Mouse (Mus musculus) thymus, postnatal 25 days (tissue): ENCODE data around the gene Gm14569.
A peak's percentile ranks its signal among the peaks of the same experiment; 100 is the strongest.

ENCODE experiments used
- DNase-seq: peaks from one replicate; pipeline ENCODE4 v3.0.0; 2022

Gm14569 gene

DNA sequence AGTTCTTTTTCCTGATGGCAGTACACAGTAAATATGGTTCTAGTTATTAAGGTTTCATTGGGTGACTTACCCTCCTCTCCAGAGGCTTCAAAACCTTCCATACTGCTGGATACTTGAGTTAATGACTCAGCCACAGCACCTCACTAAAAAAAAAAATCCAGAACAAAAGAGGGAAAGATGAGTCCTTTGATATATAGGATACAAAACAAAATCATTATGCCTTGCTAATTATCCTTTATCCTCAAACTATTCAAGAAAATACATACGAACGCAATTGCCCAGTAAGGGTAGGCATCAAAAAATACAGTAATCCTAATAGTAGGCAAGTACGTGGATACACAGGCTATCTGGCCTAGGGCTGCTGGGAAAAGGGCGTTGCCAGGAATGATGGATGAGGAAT lies at the start of gene Gm14569:
TSS of gene Gm14569 (minus strand) at position 101 of the 400 bp plus-strand sequence.
- DNase-seq, result no peak

- DNase-seq, result peak; percentile 62
Observed at GRCm38 (mm10) chrX:36534514-36534913, 42.9 kb upstream of the Gm14569 start.

- no peak for DNase-seq
Observed at GRCm38 (mm10) chrX:36533744-36534143, 42.1 kb upstream of the Gm14569 start.

- no peak for DNase-seq
Observed at GRCm38 (mm10) chrX:36530251-36530650, 38.6 kb upstream of the Gm14569 start.

GRCm38 (mm10) chrX:36523729-36524128 lies 32.1 kb upstream of the Gm14569 start:
- no peak for DNase-seq

- DNase-seq, result no peak
Observed at GRCm38 (mm10) chrX:36513726-36514125, 22.1 kb upstream of the Gm14569 start.

DNA sequence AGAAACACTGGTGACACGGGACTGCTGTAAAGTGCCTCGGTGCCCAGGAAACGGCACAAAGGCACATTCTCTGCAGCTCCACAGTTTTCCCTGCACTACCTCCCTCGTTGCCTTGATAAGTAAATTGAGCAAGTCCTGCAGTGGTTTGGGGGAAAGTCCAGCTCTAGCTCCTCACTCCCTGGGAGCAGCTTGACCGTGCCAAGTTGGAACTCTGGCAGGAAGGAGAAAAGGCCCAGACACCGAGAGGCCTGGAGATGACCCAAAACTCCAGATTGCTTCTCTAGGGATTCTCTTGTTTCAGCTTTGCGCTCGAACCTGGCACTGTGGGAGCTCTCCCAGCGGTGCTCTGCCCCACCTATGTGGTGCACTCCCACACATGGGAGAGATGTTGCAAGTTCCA lies 21.6 kb upstream of the Gm14569 start:
- no peak for DNase-seq

DNA sequence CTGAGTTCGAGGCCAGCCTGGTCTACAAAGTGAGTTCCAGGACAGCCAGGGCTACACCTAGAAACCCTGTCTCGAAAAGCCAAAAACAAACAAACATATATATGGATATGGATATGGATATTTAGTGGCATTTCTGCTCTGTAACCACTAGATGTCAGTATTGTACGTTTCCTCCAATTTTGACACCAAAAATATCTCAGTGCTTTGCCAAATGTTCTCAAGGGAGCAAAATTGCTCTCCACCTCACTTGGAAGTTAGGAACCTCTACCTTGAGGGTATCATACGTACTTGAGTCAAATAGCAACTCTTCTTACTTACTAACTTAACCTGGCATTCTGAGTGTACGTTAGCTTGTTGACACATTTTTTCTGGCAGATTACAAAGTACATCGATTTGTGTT lies 15.2 kb upstream of the Gm14569 start:
- DNase-seq, result no peak

GRCm38 (mm10) chrX:36489506-36489905 lies 2.1 kb downstream of the Gm14569 start:
- DNase-seq, result no peak

GRCm38 (mm10) chrX:36487996-36488395 lies 3.6 kb downstream of the Gm14569 start:
- DNase-seq, result no peak

DNA sequence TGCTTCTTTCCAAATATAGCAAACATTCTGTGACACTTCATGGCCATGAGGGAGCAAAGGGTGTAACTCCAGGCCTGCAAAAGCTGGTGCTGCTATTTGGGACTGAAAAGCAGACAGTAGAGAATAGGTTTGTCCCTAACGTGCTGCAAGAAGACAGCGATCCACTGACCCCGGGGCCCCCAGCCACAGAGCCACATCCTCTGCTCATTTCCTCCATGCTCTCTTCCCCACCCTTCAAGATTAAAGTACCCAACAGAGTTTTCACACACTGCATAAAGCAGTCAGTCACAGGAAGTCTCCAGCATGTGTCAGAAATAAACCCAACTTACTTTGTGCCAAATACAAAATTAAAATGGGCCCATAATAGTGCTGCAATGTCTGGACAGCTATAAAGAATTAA lies 16.8 kb downstream of the Gm14569 start:
- peak; percentile 55 for DNase-seq

DNA sequence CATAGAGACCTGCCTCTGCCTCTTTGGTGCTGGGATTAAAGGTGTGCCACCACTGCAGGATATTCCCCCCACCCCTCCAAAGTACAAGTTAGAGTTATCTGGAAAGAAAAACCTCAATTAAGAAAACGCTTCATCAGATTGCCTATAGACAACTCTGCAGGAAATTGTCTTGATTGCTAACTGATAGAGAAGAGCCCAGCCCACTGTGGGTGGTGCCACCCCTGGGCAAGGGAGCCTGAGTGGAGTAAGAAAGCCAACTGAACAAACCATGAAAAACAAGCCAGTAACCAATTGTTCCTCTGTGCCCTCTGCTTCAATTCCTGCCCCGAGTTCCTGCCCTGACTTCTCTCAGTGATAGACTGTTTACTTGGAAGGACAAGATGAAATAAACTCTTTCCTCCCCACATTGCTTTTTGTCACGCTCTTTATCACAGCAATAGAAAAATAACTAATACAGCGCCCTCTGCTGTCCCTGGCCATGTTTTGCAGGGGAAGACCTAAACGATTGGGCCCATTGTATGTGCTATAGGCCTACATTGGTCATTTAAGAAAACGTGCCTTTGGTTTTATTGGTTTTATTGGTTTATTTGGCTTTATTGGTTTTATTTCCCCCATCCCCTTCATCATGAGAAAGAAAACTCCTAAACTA lies 17.4 kb downstream of the Gm14569 start:
- peak; percentile 35 for DNase-seq

DNA sequence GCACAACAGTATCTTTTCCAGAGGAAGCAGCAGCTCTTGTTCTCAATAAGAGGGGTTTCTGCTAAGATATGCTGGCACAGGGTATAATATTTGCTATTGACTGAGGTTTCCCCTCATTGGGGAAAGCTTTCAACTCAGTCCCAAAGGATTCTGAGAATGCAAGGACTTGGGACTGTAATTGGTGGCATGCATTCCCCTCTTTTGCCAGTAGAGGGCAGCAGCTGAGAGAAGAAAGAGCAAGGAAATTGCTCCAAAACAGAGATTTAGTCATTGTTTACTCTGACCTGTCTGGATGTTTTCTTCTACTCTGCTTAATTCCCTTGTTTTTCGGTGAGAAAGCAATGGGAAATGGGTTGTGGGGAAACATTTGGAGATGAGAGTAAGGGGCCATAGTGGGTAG lies 35.6 kb downstream of the Gm14569 start:
- DNase-seq, result peak; percentile 30

DNA sequence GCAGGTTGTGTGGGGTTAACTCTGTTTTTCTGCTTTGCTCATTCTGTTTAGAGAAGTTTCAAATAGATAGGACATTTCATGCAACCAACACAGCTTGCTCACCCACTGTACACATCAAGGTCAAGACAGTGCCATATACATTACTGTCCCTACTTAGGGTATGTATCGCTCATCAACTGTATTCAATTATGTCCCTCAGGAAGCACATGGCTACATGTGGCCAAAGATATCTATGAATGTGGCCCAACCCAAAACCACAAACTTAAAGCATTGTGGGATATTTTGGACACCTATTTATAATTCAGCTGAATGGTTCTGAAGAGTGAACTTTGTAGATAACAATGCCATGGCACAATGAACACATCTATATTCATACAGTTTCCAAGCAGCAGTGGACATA lies 53.7 kb downstream of the Gm14569 start:
- DNase-seq, result no peak

- no peak for DNase-seq
Observed at GRCm38 (mm10) chrX:36434993-36435392, 56.6 kb downstream of the Gm14569 start.

DNA sequence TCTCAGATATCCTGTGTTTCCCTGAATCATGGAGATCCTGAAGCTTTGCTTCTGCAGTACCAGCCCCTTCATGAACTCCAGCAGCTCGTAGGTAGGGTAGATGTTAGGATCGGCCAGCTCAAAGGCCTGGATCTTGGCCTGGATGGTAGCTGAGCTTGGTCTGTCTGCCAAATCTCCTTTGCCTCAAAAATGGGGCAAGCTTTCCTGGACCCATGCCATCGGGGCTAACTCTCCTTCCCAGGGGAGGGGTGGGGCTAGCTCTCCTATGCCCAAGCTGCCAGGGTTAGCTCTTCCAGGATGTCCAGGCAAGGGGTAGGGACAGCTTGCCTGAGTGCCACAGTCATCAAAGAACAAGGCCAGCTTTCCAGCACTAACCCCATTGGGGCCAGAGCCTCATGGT lies 72.5 kb downstream of the Gm14569 start:
- DNase-seq, result no peak

GRCm38 (mm10) chrX:36402316-36402715 lies 89.3 kb downstream of the Gm14569 start:
- DNase-seq, result peak; percentile 37

DNA sequence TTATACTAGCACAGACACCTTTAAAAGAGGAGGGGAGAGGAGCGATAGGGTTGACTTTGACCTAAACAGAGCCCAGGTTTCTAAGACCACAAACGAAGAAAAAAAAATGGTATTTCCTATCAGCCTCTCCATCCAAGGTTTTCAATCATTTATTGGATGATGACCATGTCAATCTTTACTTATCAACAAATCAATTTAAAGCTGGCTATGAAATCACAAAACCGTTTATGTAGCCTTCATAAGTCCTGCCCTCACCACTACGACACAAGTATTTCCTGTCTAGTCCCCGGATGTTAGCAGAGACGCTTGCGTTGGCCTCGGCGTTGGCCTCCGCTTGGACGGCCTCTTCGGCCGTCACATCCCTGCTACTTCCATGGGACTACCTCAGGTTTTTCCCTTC lies 90.7 kb downstream of the Gm14569 start, which contains the start of gene Gm6268:
TSS of gene Gm6268 (plus strand) at position 301 of the 400 bp plus-strand sequence.
- DNase-seq, result no peak

DNA sequence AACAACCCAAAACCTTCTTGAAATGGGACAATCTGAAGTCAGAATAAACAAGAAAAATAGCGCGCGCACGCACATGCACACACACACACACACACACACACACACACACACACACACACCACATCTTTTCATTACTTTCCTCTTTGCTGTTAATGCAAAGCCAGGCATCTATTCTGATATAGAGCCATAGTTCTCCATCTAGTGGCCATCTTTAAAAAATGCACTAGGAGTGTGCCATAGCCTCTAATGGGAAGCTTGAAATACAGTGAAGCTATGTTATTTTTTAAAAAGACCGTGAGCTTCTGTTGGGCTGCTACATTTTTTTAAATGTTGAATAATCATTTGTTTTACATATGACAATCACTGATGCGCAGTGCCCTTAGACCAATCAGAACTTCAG lies 98.4 kb downstream of the Gm14569 start:
- no peak for DNase-seq

DNA sequence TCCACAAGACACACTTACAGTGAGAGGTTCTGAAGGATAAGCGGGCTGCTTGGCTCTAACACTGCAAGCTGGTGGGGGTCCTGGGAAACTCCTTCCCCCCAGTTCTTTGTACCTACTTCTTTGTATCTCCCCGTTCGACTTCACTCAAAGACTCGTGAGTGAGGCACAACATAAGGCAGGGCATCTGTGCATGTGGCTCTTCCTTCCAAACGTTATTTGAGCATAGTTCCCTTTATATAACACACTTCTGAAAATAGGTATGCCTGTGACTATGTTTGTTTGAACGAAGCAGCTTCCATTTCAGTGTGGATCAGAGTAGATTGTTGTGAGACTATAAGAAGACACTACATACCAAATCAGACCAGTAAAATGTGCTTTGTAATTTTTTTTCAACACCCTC lies 99.0 kb downstream of the Gm14569 start:
- DNase-seq, result no peak

- no peak for DNase-seq
Observed at GRCm38 (mm10) chrX:36390503-36390902, 101.1 kb downstream of the Gm14569 start.

GRCm38 (mm10) chrX:36389971-36390370 lies 101.7 kb downstream of the Gm14569 start:
- DNase-seq, result no peak

GRCm38 (mm10) chrX:36385340-36385739 lies 106.3 kb downstream of the Gm14569 start:
- DNase-seq, result no peak
